Mouse (Mus musculus) layer of hippocampus, adult 18-20 months (tissue): ENCODE measurements around the gene Nek11. TPM values are rescaled to one million over a fixed set of nuclear protein-coding genes. Genes with fewer than 3 reads are reported as not detected.
"Not testable (repeated sequence)": the region's sequence is repeated elsewhere in the genome, so short reads cannot be mapped to it uniquely, and the experiment has no call there.

Experiments used
- DNase-seq, 2 experiments: peaks; one replicate each; pipeline ENCODE4 v3.0.0; 2022; ENCODE audit warnings: low spot score in 2 of 2
- total RNA-seq, 2 experiments: library from RNA; stranded (reverse); gene quantifications; 2 replicates each; pipeline ENCODE4 v1.2.3; 2021

Nek11 gene
- total RNA-seq, 2 experiments from 2014 or later: 1.4 to 1.6 TPM

GRCm38 (mm10) chr9:105144992-105145391, 250.3 kb downstream of the Nek11 start, which contains the start of gene 1700080E11Rik:
1700080E11Rik (minus strand) TSS chr9:105145092.
- no peak for DNase-seq

- DNase-seq: no peak
Observed at GRCm38 (mm10) chr9:105139204-105139603, 256.1 kb downstream of the Nek11 start.

- no peak for DNase-seq
Observed at GRCm38 (mm10) chr9:105136404-105136803, 258.9 kb downstream of the Nek11 start.

- no peak for DNase-seq
Observed at GRCm38 (mm10) chr9:105134536-105134935, 260.8 kb downstream of the Nek11 start.

GRCm38 (mm10) chr9:105132002-105132367, 263.3 kb downstream of the Nek11 start:
- no peak for DNase-seq

- peak; percentile 89 to 93 for DNase-seq
Observed at GRCm38 (mm10) chr9:105131253-105132001, 263.9 kb downstream of the Nek11 start, which contains the start of gene Nudt16. Nudt16 (minus strand) TSS chr9:105131824.

GRCm38 (mm10) chr9:105130331-105130730, 265.0 kb downstream of the Nek11 start:
- DNase-seq: no peak

- DNase-seq: not testable (repeated sequence)
Observed at GRCm38 (mm10) chr9:105125206-105125605, 270.1 kb downstream of the Nek11 start.

Other genes with a start within 250 kb of the Nek11 start
- gene Aste1, start 132 bp downstream of the Nek11 start, total RNA-seq: 10 to 100 TPM in 1 of 2 experiments, 1 to 10 TPM in 1; 9.4 to 11.0 TPM
- gene Atp2c1, start 131.8 kb upstream of the Nek11 start, total RNA-seq: 100 to 1,000 TPM; 230 to 234 TPM
- 10 to 100 TPM; 43.1 to 46.8 TPM for gene Pik3r4, start 247.5 kb upstream of the Nek11 start, total RNA-seq